Mouse (Mus musculus) embryo, embryonic 11.5 days (tissue): Measurements from ENCODE around the gene Osbpl11.
A peak's percentile ranks its signal among the peaks of the same experiment; 100 is the strongest.
"Not testable (repeated sequence)": the region's sequence is repeated elsewhere in the genome, so short reads cannot be mapped to it uniquely, and the experiment has no call there.

ENCODE experiments used
- DNase-seq: peaks from one replicate; pipeline ENCODE4 v3.0.0-alpha.2; 2012; ENCODE audit warnings: low read depth, low spot score

Osbpl11 gene

DNA sequence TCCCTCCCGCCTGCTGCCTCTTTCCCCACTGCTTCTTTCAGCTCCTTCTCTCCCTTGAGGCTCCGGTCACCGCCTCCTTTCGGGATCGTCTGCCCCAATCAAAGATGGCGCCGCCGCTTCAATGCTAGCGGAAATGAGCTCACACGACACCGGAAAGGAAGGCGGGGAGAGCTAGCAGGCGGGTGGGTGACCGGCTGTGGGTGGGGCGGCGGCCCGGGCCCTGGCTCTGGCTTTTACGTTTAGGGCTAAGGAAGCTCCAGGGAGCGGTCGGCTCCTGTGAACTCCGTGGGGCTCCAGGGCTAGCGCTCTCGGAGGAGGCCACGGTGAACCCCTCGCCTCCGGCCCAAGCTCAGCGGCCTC, at the start of gene Osbpl11:
Gene Osbpl11, plus strand, starts transcription at position 171 of the 360 bp plus-strand sequence.
- peak; percentile 88 for DNase-seq

DNA sequence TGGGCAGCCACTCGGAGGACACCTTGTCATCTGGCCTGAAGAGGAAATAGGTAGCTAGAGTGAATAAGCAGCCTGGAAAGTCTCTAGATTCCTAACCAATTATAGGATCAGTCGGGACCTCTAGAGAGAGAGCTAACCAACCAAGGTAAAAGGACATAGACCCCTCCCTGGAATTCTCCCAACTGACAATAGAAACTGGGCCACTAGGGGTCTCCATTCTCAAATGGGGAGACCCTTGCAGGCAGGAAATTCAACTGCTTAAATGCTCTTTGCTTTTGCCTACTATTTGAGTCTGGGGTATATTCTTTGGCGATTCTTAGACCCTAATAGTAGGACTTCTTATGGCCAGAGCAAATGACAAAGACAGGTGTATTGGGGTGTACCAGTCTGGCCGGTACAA, 49.7 kb upstream of the Osbpl11 start:
- no peak for DNase-seq

GRCm38 (mm10) chr16:33139061-33139460, 45.8 kb upstream of the Osbpl11 start:
- not testable (repeated sequence) for DNase-seq

GRCm38 (mm10) chr16:33141758-33142280, 43.1 kb upstream of the Osbpl11 start:
- no peak for DNase-seq

- DNase-seq: no peak
These were observed 41.4 kb upstream of the Osbpl11 start for GRCm38 (mm10) chr16:33143452-33143851.

GRCm38 (mm10) chr16:33146185-33146584, 38.7 kb upstream of the Osbpl11 start:
- DNase-seq: no peak

DNA sequence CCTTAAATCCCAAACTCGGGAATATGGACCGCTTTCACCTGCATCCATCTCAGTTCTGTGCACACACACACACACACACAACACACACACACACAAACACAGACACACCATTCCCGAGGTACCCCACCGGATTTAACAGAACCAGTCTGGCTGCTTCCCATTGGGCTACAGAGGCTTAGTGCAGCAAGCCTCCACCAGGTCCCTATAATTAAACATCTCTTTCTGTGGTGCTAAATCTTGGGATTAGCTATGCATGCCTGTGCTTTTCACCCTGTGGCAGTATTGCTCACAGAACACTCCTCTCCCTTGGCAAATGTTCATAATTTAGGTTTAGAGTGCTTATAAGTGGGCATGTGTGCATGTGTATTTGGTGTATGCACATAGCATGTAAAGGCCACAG, 36.7 kb upstream of the Osbpl11 start:
- no peak for DNase-seq

GRCm38 (mm10) chr16:33150875-33151274, 34.0 kb upstream of the Osbpl11 start:
- not testable (repeated sequence) for DNase-seq

DNA sequence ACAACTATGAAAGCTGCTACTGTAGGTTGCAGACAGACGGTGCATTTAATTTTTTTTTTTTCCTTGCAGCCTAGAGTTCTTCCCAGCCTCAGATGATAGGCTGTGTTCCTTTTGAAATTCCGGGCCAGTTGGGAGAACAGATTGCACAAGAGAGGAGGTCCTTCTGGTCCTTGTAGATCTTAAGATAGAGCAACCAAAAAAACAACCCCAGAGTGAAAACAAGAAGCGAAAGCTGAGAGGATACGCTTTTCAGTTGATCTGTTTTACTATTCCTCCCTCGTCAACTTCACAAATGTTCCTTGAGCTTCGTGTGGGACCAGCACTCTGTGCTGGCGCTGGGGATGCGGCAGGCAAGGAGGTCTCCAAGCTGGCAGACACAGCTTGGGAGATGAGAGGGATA, 33.3 kb upstream of the Osbpl11 start:
- DNase-seq: no peak

- peak; percentile 37 for DNase-seq
These were observed 29.9 kb upstream of the Osbpl11 start for GRCm38 (mm10) chr16:33154992-33155391.

- no peak for DNase-seq
These were observed 26.9 kb upstream of the Osbpl11 start for GRCm38 (mm10) chr16:33158006-33158405.

DNA sequence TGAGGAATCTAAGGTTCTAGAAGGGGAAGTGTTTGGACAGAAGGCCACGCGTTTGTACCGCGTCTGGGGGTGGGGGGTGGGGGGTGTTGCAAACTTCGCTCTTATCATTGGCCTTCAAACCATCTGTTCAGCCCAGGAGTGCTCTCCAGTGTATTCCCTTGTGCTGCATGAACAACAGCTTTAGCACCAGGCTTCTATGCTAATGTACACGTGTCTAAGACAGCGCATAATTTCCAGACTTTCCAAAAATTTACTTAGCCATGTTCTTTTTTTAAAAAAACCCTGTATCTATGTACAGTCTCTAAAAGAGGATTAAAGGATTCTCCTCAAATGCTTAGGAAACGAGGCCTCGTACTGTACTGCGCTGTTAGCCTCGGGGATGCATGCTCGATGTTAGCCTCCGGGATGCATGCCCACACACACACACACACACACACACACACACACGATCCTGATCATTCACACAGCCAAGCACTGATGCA, 26.2 kb upstream of the Osbpl11 start:
- no peak for DNase-seq

DNA sequence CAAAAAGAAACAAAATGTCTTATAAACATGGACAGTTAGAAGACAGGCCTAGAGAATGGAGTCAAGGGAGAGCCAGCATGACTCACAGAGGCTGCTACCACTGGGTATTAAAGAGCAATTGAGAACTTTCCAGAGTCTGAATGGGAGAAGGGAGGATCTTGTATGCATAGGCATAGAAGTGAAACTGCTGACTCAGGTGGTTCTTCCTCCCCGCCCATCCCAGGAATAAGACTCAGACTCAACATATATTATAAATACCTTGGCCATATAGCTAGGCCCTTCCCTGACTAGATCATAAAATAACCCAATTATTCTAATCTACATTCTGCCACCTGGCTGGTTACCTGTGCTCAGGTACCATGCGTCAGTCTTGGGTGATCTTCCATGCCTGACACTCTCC, 25.5 kb upstream of the Osbpl11 start:
- DNase-seq: no peak

- DNase-seq: no peak
These were observed 21.4 kb upstream of the Osbpl11 start for GRCm38 (mm10) chr16:33163330-33164090.

GRCm38 (mm10) chr16:33166284-33166683, 18.6 kb upstream of the Osbpl11 start:
- peak; percentile 30 for DNase-seq

GRCm38 (mm10) chr16:33167537-33167936, 17.3 kb upstream of the Osbpl11 start:
- DNase-seq: no peak

GRCm38 (mm10) chr16:33169471-33170034, 15.3 kb upstream of the Osbpl11 start:
- DNase-seq: no peak

GRCm38 (mm10) chr16:33170716-33171587, 13.9 kb upstream of the Osbpl11 start:
- DNase-seq: no peak

DNA sequence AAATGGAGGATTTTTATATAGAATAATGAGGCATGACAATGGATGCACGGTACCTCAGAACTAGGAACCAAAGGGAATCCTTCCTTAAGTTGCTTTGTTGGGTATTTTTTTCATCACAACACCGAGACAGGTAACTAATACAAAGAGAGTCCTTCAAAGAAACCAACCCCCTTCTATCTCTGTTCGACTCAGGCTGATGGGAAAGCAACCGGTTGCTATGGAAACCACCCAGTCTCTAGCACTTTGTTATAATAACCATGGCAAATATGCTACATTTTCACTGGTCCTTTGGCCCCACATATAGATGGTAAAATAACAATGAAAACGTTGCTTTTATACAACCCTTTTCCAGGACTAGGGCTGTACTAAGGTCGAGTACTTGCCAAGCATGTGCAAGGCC, 13.1 kb upstream of the Osbpl11 start:
- no peak for DNase-seq

DNA sequence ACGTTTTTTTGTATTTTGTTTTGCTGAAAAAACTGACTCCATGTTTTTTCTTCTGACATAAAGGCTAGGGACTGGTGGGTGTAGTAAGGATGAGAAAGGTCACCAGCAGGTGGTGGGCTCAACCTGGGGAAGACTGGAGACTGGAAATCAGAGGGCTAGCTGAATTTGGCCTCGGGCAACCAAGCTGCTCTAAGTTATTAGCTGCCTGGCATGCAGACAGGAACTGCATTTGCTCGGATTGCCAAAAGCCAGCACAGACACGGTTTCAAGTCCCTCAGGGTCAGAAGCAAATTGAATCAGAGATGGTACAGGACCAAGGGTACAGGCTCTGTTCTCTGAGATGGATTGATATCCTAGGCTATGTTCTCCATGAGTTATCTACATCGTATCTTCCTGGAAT, 11.7 kb upstream of the Osbpl11 start:
- no peak for DNase-seq

DNA sequence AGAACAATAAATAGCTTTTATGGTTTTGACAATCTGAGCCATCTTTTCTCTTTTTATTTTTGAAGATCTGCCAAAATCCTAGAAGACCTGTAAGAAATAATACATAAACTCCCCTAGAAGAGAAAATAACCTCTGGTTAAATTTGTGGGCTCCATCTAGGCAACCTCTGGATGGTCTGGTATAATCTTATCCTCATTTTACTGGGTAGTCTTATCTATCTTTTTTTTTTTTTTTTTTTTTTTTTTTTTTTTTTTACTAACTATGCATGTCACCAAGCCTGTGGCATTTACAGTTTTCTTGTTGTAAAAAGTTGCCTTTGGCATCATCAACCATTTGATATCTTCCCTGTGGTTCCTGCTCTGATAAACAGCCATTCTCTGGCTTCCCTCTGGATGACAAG, 10.2 kb upstream of the Osbpl11 start:
- no peak for DNase-seq

DNA sequence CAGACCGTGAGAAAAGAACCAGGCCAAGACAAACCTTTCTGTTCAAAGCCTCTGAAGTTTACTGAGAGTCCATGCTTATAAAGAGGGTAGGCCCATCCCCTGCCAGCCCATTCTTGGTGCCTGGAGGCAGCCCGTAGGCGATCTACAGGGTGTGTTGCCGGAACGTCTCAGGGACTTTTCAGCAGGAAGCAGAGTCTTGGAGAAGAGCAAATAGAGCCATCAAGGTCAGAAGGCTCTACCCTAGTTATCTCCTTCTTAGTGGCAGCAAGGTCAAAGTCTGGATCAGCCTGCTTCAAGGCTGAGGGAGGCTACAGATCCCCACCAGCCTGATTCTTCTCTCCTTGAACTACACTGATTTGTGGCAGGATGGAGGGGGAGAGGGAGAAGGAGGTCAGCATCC, 8.0 kb upstream of the Osbpl11 start:
- not testable (repeated sequence) for DNase-seq
